Mouse (Mus musculus) kidney, embryonic 14.5 days (tissue): Measurements from ENCODE around the gene Pdhx. TPM values are rescaled to one million over a fixed set of nuclear protein-coding genes. Genes with fewer than 3 reads are reported as not detected.

Source experiments
- ATAC-seq: fragments of 200-750 bp; cut with Nextera tagmentation; 2 replicates; pipeline ENCODE4 v1.8.0; 2017; ENCODE audit warnings: moderate number of reproducible peaks, mild to moderate bottlenecking, moderate TSS enrichment, moderate library complexity; ENCODE audit not compliant: low FRiP score, low TSS enrichment
- H3K27ac ChIP-seq: fragments of 300-500 bp; sonication (generic); 2 replicates; pipeline ENCODE4 v1.5.1; 2014; ENCODE audit warnings: low read depth, mild to moderate bottlenecking, low read length, moderate library complexity, mixed read lengths
- H3K27me3 ChIP-seq: fragments of 300-500 bp; sonication (generic); 2 replicates; pipeline ENCODE4 v1.6.1; 2014; ENCODE audit warnings: mild to moderate bottlenecking, low read length; ENCODE audit not compliant: control insufficient read depth, insufficient read depth
- H3K36me3 ChIP-seq: fragments of 300-500 bp; sonication (generic); 2 replicates; pipeline ENCODE4 v1.6.1; 2014; ENCODE audit warnings: low read length, mixed read lengths; ENCODE audit not compliant: control insufficient read depth, insufficient read depth
- H3K4me1 ChIP-seq: fragments of 300-500 bp; sonication (generic); 2 replicates; pipeline ENCODE4 v1.6.1; 2014; ENCODE audit warnings: low read length, mixed read lengths; ENCODE audit not compliant: control insufficient read depth, insufficient read depth
- H3K4me2 ChIP-seq: fragments of 300-500 bp; sonication (generic); replicated peaks from 2 replicates; pipeline ENCODE4 v1.6.1; 2014; ENCODE audit warnings: low read depth, mild to moderate bottlenecking, low read length
- H3K4me3 ChIP-seq: fragments of 300-500 bp; sonication (generic); 2 replicates; pipeline ENCODE4 v1.5.1; 2014; ENCODE audit warnings: mild to moderate bottlenecking, low read length
- H3K9ac ChIP-seq: fragments of 300-500 bp; sonication (generic); 2 replicates; pipeline ENCODE4 v1.6.1; 2014; ENCODE audit warnings: low read depth, mild to moderate bottlenecking, low read length, moderate library complexity
- H3K9me3 ChIP-seq: fragments of 300-500 bp; sonication (generic); 2 replicates; pipeline ENCODE4 v1.6.1; 2016; ENCODE audit warnings: low read length; ENCODE audit not compliant: control insufficient read depth
- WGBS: fragments of 180-500 bp; shearing (Covaris S2); extraction: QIAGEN DNeasy Blood & Tissue Kit; methylation state at CpG from one replicate; pipeline ENCODE4 v1.1.7; 2014; 5-methylcytosine and 5-hydroxymethylcytosine counted together
- polyA plus RNA-seq: library from polyadenylated mRNA; unstranded; fragments of >200 nt; fragmentation: Nextera tagmentation; extraction: Ambion mirVana; gene quantifications from 2 replicates; pipeline ENCODE4 v1.2.1, GENCODE M21; 2014

The Pdhx gene
- polyA plus RNA-seq, 1 experiment from 2014 or later: 38.3 TPM

- over 99% methylated on average over 4 of the region's 4 CpGs for WGBS
Observed at GRCm38 (mm10) chr2:103088099-103088498, 14.8 kb upstream of the Pdhx start.

GRCm38 (mm10) chr2:103086432-103086831 is 13.1 kb upstream of the Pdhx start:
- Histone ChIP-seq H3K4me3 (no peak overlapping the region), H3K9me3 (peaks cover 3% of the 10 kb centered on the region; the same call in 1 of the 2 replicates), H3K4me1 (no peaks in the 10 kb centered on the region), H3K9ac (no peak overlapping the region), H3K4me2 (no peak overlapping the region), H3K27me3 (no peaks in the 10 kb centered on the region), H3K27ac (no peak overlapping the region), H3K36me3 (peaks cover 4% of the 10 kb centered on the region; the same call in 1 of the 2 replicates)
- WGBS: 4% methylated on average over 1 of the region's 1 CpGs
- ATAC-seq: no peak

More at GRCm38 (mm10) chr2:103088099-103088498, 14.8 kb upstream of the Pdhx start:
- Histone ChIP-seq H3K4me2 (no peak overlapping the region), H3K4me1 (no peaks in the 10 kb centered on the region), H3K27me3 (no peaks in the 10 kb centered on the region), H3K36me3 (peaks cover 10% of the 10 kb centered on the region), H3K9ac (no peak overlapping the region), H3K27ac (no peak overlapping the region), H3K9me3 (peaks cover 3% of the 10 kb centered on the region; the same call in 1 of the 2 replicates), H3K4me3 (no peak overlapping the region)
- ATAC-seq: no peak

- 85% methylated on average over 10 of the region's 10 CpGs for WGBS
- Histone ChIP-seq H3K36me3 (peaks cover 4% of the 10 kb centered on the region; the same call in 1 of the 2 replicates), H3K4me3 (no peak overlapping the region)
Observed at GRCm38 (mm10) chr2:103085633-103086032, 12.3 kb upstream of the Pdhx start.

GRCm38 (mm10) chr2:103084451-103084850 is 11.1 kb upstream of the Pdhx start:
- H3K27me3 ChIP-seq: no peaks in the 10 kb centered on the region
- no peaks in the 10 kb centered on the region for H3K4me1 ChIP-seq
- H3K9me3 ChIP-seq: peaks cover 3% of the 10 kb centered on the region; the same call in 1 of the 2 replicates
- no peaks in the 10 kb centered on the region; the same call in 1 of the 2 replicates for H3K36me3 ChIP-seq
- no peak for ATAC-seq
- no peak overlapping the region for H3K4me2 ChIP-seq
- no peak overlapping the region for H3K27ac ChIP-seq
- H3K4me3 ChIP-seq: no peak overlapping the region
- 65% methylated on average over 5 of the region's 5 CpGs for WGBS
- no peak overlapping the region for H3K9ac ChIP-seq

More at GRCm38 (mm10) chr2:103085633-103086032, 12.3 kb upstream of the Pdhx start:
- H3K9me3 ChIP-seq: peaks cover 3% of the 10 kb centered on the region; the same call in 1 of the 2 replicates
- H3K27ac ChIP-seq: no peak overlapping the region
- no peaks in the 10 kb centered on the region for H3K27me3 ChIP-seq
- no peak for ATAC-seq
- H3K9ac ChIP-seq: no peak overlapping the region
- no peak overlapping the region for H3K4me2 ChIP-seq
- no peaks in the 10 kb centered on the region for H3K4me1 ChIP-seq

GRCm38 (mm10) chr2:103082853-103083252 is 9.5 kb upstream of the Pdhx start:
- 78% methylated on average over 7 of the region's 7 CpGs for WGBS
- Histone ChIP-seq H3K4me1 (no peaks in the 10 kb centered on the region), H3K9ac (no peak overlapping the region), H3K4me2 (no peak overlapping the region), H3K4me3 (no peak overlapping the region), H3K27ac (no peak overlapping the region), H3K9me3 (no peaks in the 10 kb centered on the region), H3K36me3 (no peaks in the 10 kb centered on the region), H3K27me3 (no peaks in the 10 kb centered on the region)
- no peak for ATAC-seq

GRCm38 (mm10) chr2:103081706-103082105 is 8.4 kb upstream of the Pdhx start:
- no peak overlapping the region for H3K9ac ChIP-seq
- H3K4me3 ChIP-seq: no peak overlapping the region
- H3K27me3 ChIP-seq: no peaks in the 10 kb centered on the region
- WGBS: 81% methylated on average over 5 of the region's 5 CpGs
- H3K4me2 ChIP-seq: no peak overlapping the region
- 0 out of 2 replicates have a peak, but pooled peaks cover 2% of the 10 kb centered on the region for H3K36me3 ChIP-seq
- ATAC-seq: no peak
- H3K4me1 ChIP-seq: no peaks in the 10 kb centered on the region
- no peak overlapping the region for H3K27ac ChIP-seq
- H3K9me3 ChIP-seq: no peaks in the 10 kb centered on the region

- Histone ChIP-seq H3K4me2 (no peak overlapping the region), H3K9me3 (no peaks in the 10 kb centered on the region), H3K4me3 (no peak overlapping the region), H3K9ac (no peak overlapping the region), H3K27ac (no peak overlapping the region), H3K27me3 (no peaks in the 10 kb centered on the region), H3K36me3 (0 out of 2 replicates have a peak, but pooled peaks cover 2% of the 10 kb centered on the region), H3K4me1 (no peaks in the 10 kb centered on the region)
- ATAC-seq: no peak
- 40% methylated on average over 6 of the region's 6 CpGs for WGBS
Observed at GRCm38 (mm10) chr2:103081117-103081516, 7.8 kb upstream of the Pdhx start.

- Histone ChIP-seq H3K36me3 (no peaks in the 10 kb centered on the region), H3K9ac (no peak overlapping the region), H3K27me3 (no peaks in the 10 kb centered on the region), H3K27ac (no peak overlapping the region), H3K4me1 (peaks cover 10% of the 10 kb centered on the region; the same call in 1 of the 2 replicates), H3K9me3 (no peaks in the 10 kb centered on the region), H3K4me3 (no peak overlapping the region), H3K4me2 (no peak overlapping the region)
- no peak for ATAC-seq
- 68% methylated on average over 3 of the region's 3 CpGs for WGBS
Observed at GRCm38 (mm10) chr2:103070586-103070985, 2.7 kb downstream of the Pdhx start.

GRCm38 (mm10) chr2:103069752-103070405 is 3.4 kb downstream of the Pdhx start:
- no peak overlapping the region for H3K9ac ChIP-seq
- no peaks in the 10 kb centered on the region for H3K27me3 ChIP-seq
- peaks cover 10% of the 10 kb centered on the region; the same call in 1 of the 2 replicates for H3K4me1 ChIP-seq
- no peak for ATAC-seq
- H3K9me3 ChIP-seq: no peaks in the 10 kb centered on the region
- no peaks in the 10 kb centered on the region for H3K36me3 ChIP-seq
- 96% methylated on average over 5 of the region's 5 CpGs for WGBS
- no peak overlapping the region for H3K27ac ChIP-seq
- no peak overlapping the region for H3K4me3 ChIP-seq
- no peak overlapping the region for H3K4me2 ChIP-seq
